ENCODE assay signal across 1 mouse cellular context in the genomic region with DNA sequence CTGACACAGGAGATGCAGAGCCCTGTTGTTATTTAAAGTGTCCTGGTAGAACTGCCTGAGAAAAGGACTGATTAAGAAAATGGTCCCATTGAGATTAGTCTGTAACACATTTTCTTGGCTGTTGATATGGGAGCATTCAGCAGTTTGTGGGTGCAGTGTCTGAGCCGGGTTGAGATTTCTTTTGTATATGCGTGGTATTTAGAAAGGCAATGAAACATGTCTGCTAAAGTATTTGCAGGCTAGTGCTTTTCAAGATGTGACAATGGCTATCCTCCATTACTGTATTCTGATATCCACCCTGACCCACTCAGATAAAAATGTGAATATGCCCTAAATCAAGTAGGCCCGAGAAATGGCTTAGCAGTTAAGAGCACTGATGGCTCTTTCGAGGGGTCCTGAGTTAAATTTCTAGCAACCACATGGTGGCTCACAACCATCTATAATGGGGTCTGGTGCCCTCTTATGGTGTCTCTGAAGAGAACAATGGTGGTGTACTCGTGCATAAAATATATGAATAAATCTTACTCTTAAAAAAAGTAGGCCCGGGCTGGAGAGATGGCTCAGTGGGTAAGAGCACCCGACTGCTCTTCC.
TF ChIP-seq lines count a peak whose summit lies in the region.

No protein-coding gene starts in this region.

TF ChIP-seq in CH12.LX, 34 proteins besides CTCF, POLR2A, EP300 and RAD21 (continued from another document):
- TF ChIP-seq SIN3A (IDR thresholded peaks at IDR 0.05; ENCODE audit: low read length): 0 out of 2 replicates have a peak, but pooled peaks have one; percentile 23
- no peak for TF ChIP-seq UBTF (IDR thresholded peaks at IDR 0.05; ENCODE audit: low read depth, low read length)
- no peak for TF ChIP-seq JUND (conservative IDR thresholded peaks at IDR 0.05; ENCODE audit: low read depth, low read length)
- TF ChIP-seq TBP (conservative IDR thresholded peaks at IDR 0.05; ENCODE audit: low read depth, low read length): 0 out of 2 replicates have a peak, but pooled peaks have one; percentile 17
- TF ChIP-seq GABPA (IDR thresholded peaks at IDR 0.05; ENCODE audit: insufficient replicate concordance, low read depth, low read length): no peak
- no peak; the same call in 1 of the 2 replicates for TF ChIP-seq CHD1 (IDR thresholded peaks at IDR 0.05; ENCODE audit: low read depth, low read length)
- TF ChIP-seq JUN (IDR thresholded peaks at IDR 0.05; ENCODE audit: insufficient read depth, low read depth, low read length): no peak
- peak; percentile 72 for TF ChIP-seq MXI1 (IDR thresholded peaks at IDR 0.05; ENCODE audit: low read depth, low read length)
- no peak for TF ChIP-seq E2F4 (IDR thresholded peaks at IDR 0.05; ENCODE audit: insufficient replicate concordance, low read depth, low read length)
- no peak for TF ChIP-seq USF2 (conservative IDR thresholded peaks at IDR 0.05; ENCODE audit: low read depth, low read length)
- TF ChIP-seq ZNF384 (IDR thresholded peaks at IDR 0.05; ENCODE audit: low read depth, low read length): no peak
- TF ChIP-seq POLR2AphosphoS2 (IDR thresholded peaks at IDR 0.05; ENCODE audit: low read depth, low read length): no peak
